In genomic region chr1:19583071-19584034, GRCm38 (mm10) we compare ENCODE assay signal across 21 mouse cellular contexts.
DNase-seq lines count a peak whose midpoint lies in the region; ATAC-seq and TF ChIP-seq lines count a peak whose summit lies in the region.
"Had no signal": no experiment of that assay in that cellular context is flagged by ENCODE, and none has a peak within 500 bp of the region (broad histone marks: within the 10 kb centered on the region; RNA-seq: fewer than 3 reads in every experiment).

No protein-coding gene starts in this region.

- intact Hi-C loops in heart, adult 2 months (cut with DNase I) = no loop called here

- TF ChIP-seq CTCF in heart, adult 2 months (IDR thresholded peaks at IDR 0.05) = no peak

- H3K4me3 ChIP-seq in forebrain, embryonic 13.5 days = no peak overlapping the region
- no peak overlapping the region for H3K4me3 ChIP-seq in forebrain, embryonic 14.5 days (ENCODE audit: low read depth, low read length)
- H3K4me3 ChIP-seq in midbrain, embryonic 14.5 days (replicated peaks; ENCODE audit: low read depth, low read length) = no peak overlapping the region
- H3K4me3 ChIP-seq in heart, adult 2 months = no peak overlapping the region
- H3K4me3 ChIP-seq: embryonic facial prominence, embryonic 12.5 days; heart, embryonic 15.5 days; hindbrain, embryonic 13.5 days had no signal

- no peak for DNase-seq in forebrain, embryonic 14.5 days (ENCODE audit: low spot score)
- DNase-seq in retina, postnatal 1 day = peak; percentile 9
- no peak for DNase-seq in retina, embryonic 14.5 days (ENCODE audit: low spot score)
- DNase-seq in midbrain, embryonic 14.5 days = peak; percentile 76
- no peak for DNase-seq in frontal cortex, postnatal 14 days (ENCODE audit: low spot score in 2 of 2)
- DNase-seq in heart, adult 2 months = no peak
- DNase-seq: adrenal gland, postnatal 14 days; cerebellum, adult 2 months; cerebellum, postnatal 10 days; gastrocnemius, postnatal 10 days; heart, adult 18-20 months; heart, postnatal 14 days had no signal

- no peaks in the 10 kb centered on the region for H3K36me3 ChIP-seq in forebrain, embryonic 13.5 days (ENCODE audit: poor library complexity, severe bottlenecking)
- H3K36me3 ChIP-seq in forebrain, embryonic 14.5 days (ENCODE audit: control insufficient read depth, insufficient read depth, low read length) = no peaks in the 10 kb centered on the region
- H3K36me3 ChIP-seq in midbrain, embryonic 14.5 days (ENCODE audit: control insufficient read depth, insufficient read depth, low read length) = no peaks in the 10 kb centered on the region
- H3K36me3 ChIP-seq in heart, adult 2 months (ENCODE audit: control insufficient read depth, insufficient read depth, low read length) = no peaks in the 10 kb centered on the region
- H3K36me3 ChIP-seq: embryonic facial prominence, embryonic 12.5 days; heart, embryonic 15.5 days; hindbrain, embryonic 13.5 days had no signal

- H3K9ac ChIP-seq in forebrain, embryonic 13.5 days = no peak overlapping the region
- no peak overlapping the region for H3K9ac ChIP-seq in forebrain, embryonic 14.5 days (ENCODE audit: low read length)
- no peak overlapping the region for H3K9ac ChIP-seq in midbrain, embryonic 14.5 days (replicated peaks; ENCODE audit: low read length)
- H3K9ac ChIP-seq in heart, adult 2 months (ENCODE audit: low read depth, low read length) = no peak overlapping the region
- H3K9ac ChIP-seq: embryonic facial prominence, embryonic 12.5 days; heart, embryonic 15.5 days; hindbrain, embryonic 13.5 days had no signal

- no peaks in the 10 kb centered on the region for H3K9me3 ChIP-seq in forebrain, embryonic 13.5 days (replicated peaks)
- H3K9me3 ChIP-seq in forebrain, embryonic 14.5 days (replicated peaks; ENCODE audit: control insufficient read depth, low read length) = no peaks in the 10 kb centered on the region
- no peaks in the 10 kb centered on the region for H3K9me3 ChIP-seq in midbrain, embryonic 14.5 days (ENCODE audit: control insufficient read depth, low read length)
- H3K9me3 ChIP-seq: embryonic facial prominence, embryonic 12.5 days; heart, embryonic 15.5 days; hindbrain, embryonic 13.5 days had no signal

- TF ChIP-seq EP300 in heart, adult 2 months (IDR thresholded peaks at IDR 0.05; ENCODE audit: insufficient read depth, low read depth, low read length) = no peak

- no peak overlapping the region for H3K4me2 ChIP-seq in forebrain, embryonic 13.5 days
- no peak overlapping the region for H3K4me2 ChIP-seq in forebrain, embryonic 14.5 days (ENCODE audit: low read length)
- no peak overlapping the region for H3K4me2 ChIP-seq in midbrain, embryonic 14.5 days (ENCODE audit: low read length)
- H3K4me2 ChIP-seq: embryonic facial prominence, embryonic 12.5 days; heart, embryonic 11.5 days; heart, embryonic 15.5 days; hindbrain, embryonic 13.5 days had no signal

- no peak overlapping the region for H3K27ac ChIP-seq in forebrain, embryonic 13.5 days
- H3K27ac ChIP-seq in forebrain, embryonic 14.5 days (ENCODE audit: low read depth, low read length) = no peak overlapping the region
- H3K27ac ChIP-seq in midbrain, embryonic 14.5 days (replicated peaks; ENCODE audit: low read depth, low read length) = peak overlapping the region; percentile 66
- H3K27ac ChIP-seq in heart, adult 2 months = no peak overlapping the region
- H3K27ac ChIP-seq: embryonic facial prominence, embryonic 12.5 days; heart, embryonic 15.5 days; hindbrain, embryonic 13.5 days; hindbrain, postnatal 0 days had no signal

- TF ChIP-seq POLR2A in heart, adult 2 months (IDR thresholded peaks at IDR 0.05; ENCODE audit: insufficient read depth, low read depth, low read length) = no peak

- H3K4me1 ChIP-seq in forebrain, embryonic 13.5 days = no peaks in the 10 kb centered on the region
- H3K4me1 ChIP-seq in forebrain, embryonic 14.5 days (ENCODE audit: control insufficient read depth, insufficient read depth, low read length) = no peaks in the 10 kb centered on the region
- H3K4me1 ChIP-seq in midbrain, embryonic 14.5 days (ENCODE audit: control insufficient read depth, insufficient read depth, low read length) = peaks cover 10% of the 10 kb centered on the region; the same call in 1 of the 2 replicates
- H3K4me1 ChIP-seq in heart, adult 2 months (ENCODE audit: control insufficient read depth, insufficient read depth, low read length) = no peaks in the 10 kb centered on the region
- H3K4me1 ChIP-seq: embryonic facial prominence, embryonic 12.5 days; heart, embryonic 15.5 days had no signal

- WGBS in forebrain, embryonic 13.5 days = 47% methylated on average over 12 of the region's 12 CpGs
- WGBS in forebrain, embryonic 14.5 days = 39% methylated on average over 12 of the region's 12 CpGs
- WGBS in midbrain, embryonic 14.5 days = 21% methylated on average over 12 of the region's 12 CpGs
- WGBS in heart, adult 2 months = 65% methylated on average over 12 of the region's 12 CpGs

- H3K27me3 ChIP-seq in forebrain, embryonic 13.5 days = no peaks in the 10 kb centered on the region
- no peaks in the 10 kb centered on the region for H3K27me3 ChIP-seq in forebrain, embryonic 14.5 days (replicated peaks; ENCODE audit: control insufficient read depth, insufficient read depth, low read length)
- no peaks in the 10 kb centered on the region for H3K27me3 ChIP-seq in midbrain, embryonic 14.5 days (ENCODE audit: control insufficient read depth, insufficient read depth, low read length)
- H3K27me3 ChIP-seq in heart, adult 2 months (ENCODE audit: control insufficient read depth, insufficient read depth, low read length) = no peaks in the 10 kb centered on the region
- H3K27me3 ChIP-seq: CH12.LX; embryonic facial prominence, embryonic 12.5 days; heart, embryonic 15.5 days; hindbrain, embryonic 13.5 days had no signal

- 0 out of 2 replicates have a peak, but pooled peaks have one; percentile 41 for ATAC-seq in forebrain, embryonic 13.5 days
- ATAC-seq in forebrain, embryonic 14.5 days = no peak
- ATAC-seq in midbrain, embryonic 14.5 days (ENCODE audit: low FRiP score, low TSS enrichment) = peak; percentile 78
- ATAC-seq: activated CD4-positive, CD25-positive, alpha-beta regulatory T cell, adult 4 months; hindbrain, postnatal 0 days; Patski had no signal

- H3K79me2 ChIP-seq in heart, adult 2 months (replicated peaks; ENCODE audit: control insufficient read depth, insufficient read depth, low read length) = no peaks in the 10 kb centered on the region

Comparison
In these comparisons a context has a peak if more than half of its experiments do, and no peak if none do; other contexts are left out.
1. DNase-seq: peak in retina, postnatal 1 day (single experiment) and midbrain, embryonic 14.5 days (single experiment); none in forebrain, embryonic 14.5 days (single experiment), retina, embryonic 14.5 days (single experiment), frontal cortex, postnatal 14 days (0 of 2) and heart, adult 2 months (0 of 2).